Mouse (Mus musculus) megakaryocyte, embryonic 14.5 days (primary cell): ENCODE results near the gene Cplx2. TPM values are rescaled to one million over a fixed set of nuclear protein-coding genes. Genes with fewer than 3 reads are reported as not detected.

ENCODE experiments used
- H3K27me3 ChIP-seq: replicated peaks from 2 replicates; pipeline ENCODE3; 2012; ENCODE audit warnings: inconsistent platforms
- H3K36me3 ChIP-seq: replicated peaks from 2 replicates; pipeline ENCODE3; 2012; ENCODE audit warnings: low read length, inconsistent platforms, mixed read lengths
- H3K4me1 ChIP-seq: 2 replicates; pipeline ENCODE4 v1.6.1; 2012; ENCODE audit warnings: inconsistent platforms
- H3K4me3 ChIP-seq: replicated peaks from 2 replicates; pipeline ENCODE3; 2012; ENCODE audit warnings: moderate library complexity, mild to moderate bottlenecking, inconsistent platforms
- H3K9me3 ChIP-seq: 2 replicates; pipeline ENCODE4 v1.6.1; 2012; ENCODE audit warnings: inconsistent platforms
- FLI1 ChIP-seq: IDR thresholded peaks from 2 replicates; pipeline ENCODE4 v1.6.1; 2012; ENCODE audit warnings: low read length, inconsistent platforms, mixed read lengths
- GATA1 ChIP-seq: IDR thresholded peaks from 3 replicates; pipeline ENCODE4 v1.6.1; 2012; ENCODE audit warnings: mixed read lengths, low read length, inconsistent platforms, borderline replicate concordance
- polyA plus RNA-seq: library from polyadenylated mRNA; stranded (reverse); fragments of >175 nt; gene quantifications from 2 replicates; pipeline ENCODE4 v1.2.3, GENCODE M21; 2012; ENCODE audit warnings: low replicate concordance; ENCODE audit not compliant: insufficient read depth

Cplx2 gene
- polyA plus RNA-seq, 1 experiment, result 13.0 TPM

- no peak for TF ChIP-seq GATA1
- no peak for TF ChIP-seq FLI1
- Histone ChIP-seq H3K9me3 (no peaks in the 10 kb centered on the region), H3K36me3 (no peaks in the 10 kb centered on the region), H3K4me3 (no peak overlapping the region), H3K4me1 (peaks cover 32% of the 10 kb centered on the region), H3K27me3 (peaks cover 8% of the 10 kb centered on the region)
Observed at GRCm38 (mm10) chr13:54359181-54359580, 12.0 kb upstream of the Cplx2 start.

GRCm38 (mm10) chr13:54364686-54365085 is 6.5 kb upstream of the Cplx2 start:
- Histone ChIP-seq H3K4me1 (peaks cover 32% of the 10 kb centered on the region), H3K4me3 (no peak overlapping the region), H3K36me3 (no peaks in the 10 kb centered on the region), H3K27me3 (peaks cover 43% of the 10 kb centered on the region), H3K9me3 (no peaks in the 10 kb centered on the region)
- TF ChIP-seq GATA1 (no peak), FLI1 (no peak)

DNA sequence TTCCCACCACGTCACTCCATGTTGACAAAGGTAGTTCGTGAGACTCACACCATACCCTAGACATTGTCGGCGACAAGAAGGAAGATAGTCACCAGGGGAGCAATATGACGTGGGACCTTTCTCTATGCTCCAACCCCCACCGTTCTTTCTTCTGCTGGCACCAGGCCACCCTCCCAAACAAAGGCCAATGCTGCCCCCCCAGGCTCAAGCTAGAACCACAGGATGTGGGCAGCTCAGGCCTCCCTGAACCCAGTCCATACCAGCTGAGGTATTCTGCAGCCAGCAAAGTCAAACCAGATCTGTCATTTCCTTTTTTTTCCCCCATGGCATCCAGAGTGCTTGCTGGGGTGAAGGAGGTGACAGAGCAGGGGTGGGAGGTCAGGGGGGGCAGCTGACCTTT is 3.4 kb upstream of the Cplx2 start:
- Histone ChIP-seq H3K4me1 (peaks cover 35% of the 10 kb centered on the region), H3K36me3 (no peaks in the 10 kb centered on the region), H3K27me3 (peaks cover 71% of the 10 kb centered on the region), H3K4me3 (peak overlapping the region; percentile 77), H3K9me3 (no peaks in the 10 kb centered on the region)
- no peak for TF ChIP-seq FLI1
- TF ChIP-seq GATA1, result no peak

DNA sequence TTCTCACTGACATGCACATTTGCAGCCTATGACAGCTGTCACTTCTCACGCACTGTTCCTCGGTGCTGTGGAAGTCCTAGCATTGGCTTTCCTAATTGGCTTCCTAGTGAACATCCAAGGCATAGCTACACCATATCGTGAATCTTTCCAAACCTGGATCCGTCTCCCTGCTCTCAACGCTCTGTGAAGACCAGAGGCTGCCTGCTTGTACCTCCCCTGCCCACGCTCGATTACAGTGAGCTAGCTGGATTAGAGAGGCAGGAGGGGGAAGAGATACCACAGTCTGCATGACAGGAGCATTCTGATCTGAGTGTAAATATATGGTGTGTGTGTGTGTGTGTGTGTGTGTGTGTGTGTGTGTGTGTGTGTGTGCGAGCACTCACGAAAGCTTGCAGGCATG is 3.0 kb upstream of the Cplx2 start:
- Histone ChIP-seq H3K27me3 (peaks cover 74% of the 10 kb centered on the region), H3K4me3 (no peak overlapping the region), H3K36me3 (no peaks in the 10 kb centered on the region), H3K9me3 (no peaks in the 10 kb centered on the region), H3K4me1 (peaks cover 39% of the 10 kb centered on the region)
- TF ChIP-seq GATA1 (no peak), FLI1 (no peak)

DNA sequence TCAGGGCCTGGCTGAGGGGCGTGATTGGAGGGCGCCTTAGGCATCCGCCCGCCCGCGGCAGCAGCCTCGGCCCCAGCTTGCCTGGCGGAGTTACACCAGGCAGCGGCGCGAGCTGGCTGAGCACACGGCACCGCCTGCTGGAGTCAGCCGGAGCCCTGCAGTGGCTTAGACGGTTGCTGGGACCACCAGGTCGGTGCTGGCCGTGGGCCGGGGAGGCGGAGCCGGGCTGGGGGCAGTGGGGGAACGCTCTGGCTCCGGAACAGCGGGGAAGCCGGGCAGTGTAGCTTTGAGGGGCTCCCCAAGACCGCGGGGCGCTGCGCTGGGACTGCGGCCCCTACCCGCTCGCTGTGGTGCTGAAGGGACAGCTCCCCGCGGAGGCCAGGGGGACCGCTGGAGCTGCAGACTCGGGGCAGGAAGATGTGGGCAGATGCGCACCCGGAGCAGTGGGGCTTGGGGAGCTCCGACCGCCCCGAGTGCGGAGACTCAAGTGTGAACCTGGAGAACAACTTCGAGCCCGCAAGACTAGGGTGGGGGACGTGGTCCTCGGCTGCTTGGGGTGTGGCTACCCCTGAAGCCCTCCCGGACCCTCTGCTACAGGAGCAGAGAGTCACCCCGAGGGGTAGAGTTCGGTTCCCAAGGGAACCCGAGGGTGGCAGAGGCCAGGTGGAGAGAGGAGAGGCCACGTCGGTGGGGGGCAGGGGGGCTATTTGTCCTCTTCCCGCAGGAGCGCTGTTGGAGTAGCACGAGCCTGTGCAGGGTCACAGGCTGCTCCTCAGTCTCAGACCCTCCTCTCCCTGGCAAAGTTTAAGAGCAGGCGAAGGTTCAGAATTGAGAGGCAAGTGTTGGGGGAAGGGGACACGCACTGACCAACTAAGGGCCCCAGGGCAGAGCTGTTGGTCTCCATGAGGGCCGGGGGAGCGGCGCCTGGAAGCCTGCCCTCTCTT is 510 bp downstream of the Cplx2 start:
- no peaks in the 10 kb centered on the region for H3K36me3 ChIP-seq
- H3K9me3 ChIP-seq, result no peaks in the 10 kb centered on the region
- H3K4me3 ChIP-seq, result peak overlapping the region; percentile 76
- peaks cover 68% of the 10 kb centered on the region for H3K27me3 ChIP-seq
- TF ChIP-seq GATA1 (no peak), FLI1 (no peak)
- peaks cover 64% of the 10 kb centered on the region for H3K4me1 ChIP-seq

- H3K4me1 ChIP-seq, result peaks cover 56% of the 10 kb centered on the region
- H3K4me3 ChIP-seq, result no peak overlapping the region
- no peaks in the 10 kb centered on the region for H3K36me3 ChIP-seq
- TF ChIP-seq FLI1 (no peak), GATA1 (no peak)
- H3K27me3 ChIP-seq, result peaks cover 59% of the 10 kb centered on the region
- no peaks in the 10 kb centered on the region for H3K9me3 ChIP-seq
Observed at GRCm38 (mm10) chr13:54372665-54373064, 1.5 kb downstream of the Cplx2 start.

- Histone ChIP-seq H3K27me3 (peaks cover 63% of the 10 kb centered on the region), H3K4me3 (no peak overlapping the region), H3K4me1 (peaks cover 50% of the 10 kb centered on the region), H3K9me3 (peaks cover 12% of the 10 kb centered on the region), H3K36me3 (no peaks in the 10 kb centered on the region)
- TF ChIP-seq GATA1 (no peak), FLI1 (no peak)
Observed at GRCm38 (mm10) chr13:54374106-54374706, 3.1 kb downstream of the Cplx2 start.

DNA sequence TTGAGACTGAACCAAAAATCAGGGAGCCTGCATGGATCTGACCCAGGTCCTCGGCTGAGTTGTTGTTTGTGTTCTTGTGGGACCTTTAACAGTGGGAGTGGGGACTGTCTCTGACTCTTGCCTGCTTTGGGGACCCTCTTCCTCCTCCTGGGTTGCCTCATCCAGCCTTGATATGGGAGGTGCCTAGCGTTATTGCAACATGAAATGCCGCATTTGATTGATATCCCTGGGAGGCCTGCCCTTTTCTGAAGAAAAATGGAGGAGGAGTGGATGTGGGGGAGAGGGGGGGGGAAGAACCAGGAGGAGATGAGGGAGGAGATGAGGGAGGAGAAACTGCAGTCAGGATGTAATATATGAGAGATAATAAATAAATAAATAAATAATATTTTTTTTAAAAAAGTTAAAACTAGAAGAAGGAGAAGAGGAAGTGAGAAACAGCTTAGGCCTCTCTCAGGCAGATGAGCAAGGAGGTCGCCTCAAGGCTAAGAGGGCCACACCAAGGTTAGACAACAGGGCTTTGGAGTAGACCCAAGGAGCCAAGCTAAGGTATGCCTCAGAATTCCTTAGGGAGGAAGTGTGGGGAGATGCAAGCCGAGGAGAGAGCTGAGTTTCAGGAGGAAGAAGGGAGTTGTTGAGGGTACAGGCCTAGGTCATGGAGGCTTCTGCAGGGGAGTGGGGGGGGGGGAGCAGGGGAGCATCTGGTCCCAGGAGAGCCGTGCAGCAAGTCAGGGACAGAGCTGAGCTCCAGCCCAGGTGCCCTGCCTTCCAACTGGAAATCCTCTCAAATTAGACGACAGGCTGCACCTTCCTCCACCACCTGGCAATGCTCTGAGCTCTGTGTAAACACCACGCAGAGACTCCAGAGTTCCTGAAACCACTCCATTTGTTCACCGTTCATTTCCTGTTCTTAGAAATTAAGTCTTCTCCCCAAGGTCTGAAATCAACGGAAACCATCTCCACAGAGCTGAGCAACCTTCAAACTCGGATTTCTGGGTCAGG is 4.6 kb downstream of the Cplx2 start:
- H3K4me3 ChIP-seq, result no peak overlapping the region
- H3K4me1 ChIP-seq, result peaks cover 47% of the 10 kb centered on the region
- no peak for TF ChIP-seq FLI1
- no peak for TF ChIP-seq GATA1
- peaks cover 12% of the 10 kb centered on the region for H3K9me3 ChIP-seq
- H3K27me3 ChIP-seq, result peaks cover 56% of the 10 kb centered on the region
- H3K36me3 ChIP-seq, result no peaks in the 10 kb centered on the region

GRCm38 (mm10) chr13:54376736-54377135 is 5.6 kb downstream of the Cplx2 start:
- H3K9me3 ChIP-seq, result peaks cover 12% of the 10 kb centered on the region
- no peak overlapping the region for H3K4me3 ChIP-seq
- H3K4me1 ChIP-seq, result peaks cover 42% of the 10 kb centered on the region
- TF ChIP-seq GATA1 (no peak), FLI1 (no peak)
- no peaks in the 10 kb centered on the region for H3K36me3 ChIP-seq
- H3K27me3 ChIP-seq, result peaks cover 50% of the 10 kb centered on the region
